Mouse (Mus musculus): ENCODE data around the gene 1700025G04Rik.
"Not testable (repeated sequence)": the region's sequence is repeated elsewhere in the genome, so short reads cannot be mapped to it uniquely, and the experiment has no call there.

The 1700025G04Rik gene

DNA sequence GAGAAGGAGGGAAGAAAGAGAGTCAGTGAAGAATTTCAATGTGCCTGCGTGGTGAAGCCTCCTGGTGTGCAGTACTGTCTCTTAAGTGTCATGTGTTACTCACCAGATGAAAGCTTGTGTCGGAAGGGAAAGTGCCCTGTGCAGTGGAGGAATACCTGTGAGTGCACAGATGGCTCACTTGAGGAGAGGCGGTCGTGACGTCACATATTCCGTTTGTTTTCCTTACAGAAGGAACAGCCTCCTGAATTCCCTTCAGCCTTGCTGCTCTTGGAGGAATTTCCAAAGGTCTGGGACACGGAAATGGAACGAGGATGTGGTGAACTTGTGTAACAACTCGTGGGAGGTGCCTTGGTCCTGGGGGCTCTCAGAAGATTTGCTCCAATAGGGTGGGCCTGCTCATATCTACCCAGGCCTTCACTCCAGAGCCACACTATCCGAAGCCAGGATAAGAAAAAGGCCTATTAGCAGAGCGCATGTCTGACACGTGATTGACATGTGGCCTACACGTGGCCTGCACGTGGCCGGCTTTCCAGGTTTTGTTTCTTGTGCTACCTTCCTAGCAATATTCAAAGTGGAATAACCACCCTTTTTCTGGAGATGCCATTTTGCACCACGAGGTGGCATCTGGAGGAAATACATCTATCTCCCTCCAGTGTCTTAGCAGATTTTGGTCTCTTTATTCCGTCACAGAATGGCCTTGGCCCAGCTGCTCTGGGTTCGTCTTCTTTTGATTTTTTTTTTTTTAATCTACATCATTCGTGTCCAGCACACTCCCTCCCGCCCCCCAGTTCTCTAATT, 238.7 kb downstream of the 1700025G04Rik start:
- no peak for DNase-seq (ENCODE audit: low spot score)

DNA sequence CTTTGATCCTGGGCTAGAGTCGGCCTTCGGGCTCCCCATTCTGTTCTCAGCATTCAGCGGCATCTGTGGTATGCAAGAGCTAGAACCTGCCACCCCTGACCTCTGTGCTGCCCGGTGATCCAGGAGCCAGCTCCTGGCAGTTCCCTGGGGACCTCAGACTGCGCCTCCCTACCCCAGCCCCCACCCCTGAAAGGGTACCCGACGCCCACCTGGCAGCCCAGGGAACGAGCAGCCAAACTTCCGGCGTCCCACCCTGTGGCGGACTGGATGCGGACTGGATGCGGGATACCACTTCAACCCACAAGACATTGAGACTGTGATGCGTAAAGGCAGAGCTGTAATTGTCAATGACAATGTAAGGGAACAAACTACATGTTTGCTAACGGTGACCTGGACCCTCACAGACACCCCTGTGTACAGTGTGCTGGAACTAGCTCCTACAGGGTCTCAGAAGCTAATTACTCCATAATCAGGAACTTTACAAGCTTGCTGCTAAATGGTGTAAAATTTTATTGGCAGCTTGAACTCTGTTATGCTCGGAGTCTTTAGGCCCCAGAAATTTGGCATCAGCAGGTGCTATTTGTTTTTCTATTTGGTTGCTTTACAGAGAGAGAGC, 239.8 kb downstream of the 1700025G04Rik start:
- no peak for DNase-seq (ENCODE audit: low spot score)

DNA sequence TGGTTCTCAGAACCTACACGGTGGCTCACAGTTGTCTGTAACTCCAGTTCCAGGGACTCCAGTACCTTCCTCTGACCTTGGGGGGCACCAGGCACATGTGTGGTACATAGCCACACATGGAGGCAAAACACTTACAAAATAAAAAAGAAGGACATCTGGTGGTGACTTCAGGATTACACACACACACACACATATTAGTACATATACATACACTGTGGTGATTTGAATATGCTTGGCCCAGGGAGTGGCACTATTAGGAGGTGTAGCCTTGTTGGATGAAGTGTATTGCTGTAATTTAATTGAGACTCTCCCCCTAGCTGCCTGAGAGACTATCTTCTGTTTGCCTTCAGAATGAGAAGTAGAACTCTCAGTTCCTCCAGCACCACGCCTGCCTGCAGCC, 241.6 kb downstream of the 1700025G04Rik start:
- no peak for DNase-seq (ENCODE audit: low spot score)

DNA sequence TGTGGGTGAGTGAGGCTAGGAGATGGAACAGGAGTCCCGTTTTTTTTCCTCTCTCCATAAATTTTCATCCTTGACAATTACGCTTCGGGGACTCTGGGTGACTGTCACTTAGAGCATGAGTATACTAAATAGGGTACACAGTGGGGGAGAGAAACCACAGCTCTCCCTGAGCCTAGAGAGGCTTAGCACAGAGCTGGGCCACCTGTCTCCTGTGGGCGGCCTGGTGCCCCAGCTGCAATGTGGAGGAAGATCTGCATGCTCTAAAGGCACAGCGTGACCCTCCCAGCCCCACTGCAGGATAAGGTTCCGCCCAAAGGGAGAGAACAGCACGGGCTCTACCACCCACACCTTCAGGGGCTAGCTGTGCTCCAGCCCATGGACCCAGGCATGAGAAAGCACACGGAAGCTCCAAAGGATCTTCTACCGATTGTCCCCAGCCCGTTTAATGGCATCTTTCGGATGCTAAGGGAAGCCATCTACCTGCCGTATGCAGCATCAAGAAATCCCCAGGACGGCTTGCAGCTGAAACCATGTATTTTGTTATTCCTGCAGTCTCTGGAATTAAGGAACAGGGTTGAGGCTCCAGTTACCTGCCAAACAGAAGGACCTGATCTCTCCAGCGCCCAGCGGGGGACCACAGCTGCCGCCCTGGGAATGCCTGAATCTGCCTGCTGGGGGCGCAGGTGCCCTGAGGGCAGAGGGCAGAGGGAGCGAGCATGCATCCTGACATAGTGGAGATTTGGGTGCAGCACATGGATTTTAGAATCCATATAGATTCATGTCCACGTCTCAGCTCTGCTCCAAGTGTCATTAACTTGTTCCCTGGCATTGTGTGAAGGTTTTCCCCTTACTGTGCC, 243.8 kb downstream of the 1700025G04Rik start:
- DNase-seq (ENCODE audit: low spot score), result no peak

GRCm38 (mm10) chr1:151845252-151845832, 244.6 kb downstream of the 1700025G04Rik start:
- no peak for DNase-seq (ENCODE audit: low spot score)

GRCm38 (mm10) chr1:151840345-151840744, 249.6 kb downstream of the 1700025G04Rik start:
- not testable (repeated sequence) for DNase-seq (ENCODE audit: low spot score)

- no peak for DNase-seq (ENCODE audit: low spot score)
Observed at GRCm38 (mm10) chr1:151835261-151835660, 254.7 kb downstream of the 1700025G04Rik start.

DNA sequence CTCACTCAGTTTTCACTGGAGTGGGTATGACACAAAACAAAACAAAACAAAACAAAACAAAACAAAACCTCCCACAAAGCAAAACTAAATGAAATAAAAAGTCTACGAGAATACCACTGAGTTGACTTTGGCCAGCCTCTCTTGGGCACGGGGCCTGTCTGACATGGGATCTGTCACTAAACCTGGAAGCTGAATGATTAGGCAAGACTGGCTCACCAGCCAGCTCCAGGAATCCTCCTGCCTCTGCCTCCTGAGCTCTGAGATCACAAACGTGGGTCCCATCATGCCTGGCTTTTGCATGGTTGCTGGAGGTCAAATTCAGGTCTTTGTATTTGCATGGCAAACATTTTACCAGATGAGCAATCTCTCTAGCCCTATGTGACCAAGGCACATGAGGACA, 258.1 kb downstream of the 1700025G04Rik start:
- no peak for DNase-seq (ENCODE audit: low spot score)

GRCm38 (mm10) chr1:151825065-151825464, 264.9 kb downstream of the 1700025G04Rik start:
- no peak for DNase-seq (ENCODE audit: low spot score)

- peak; percentile 23 for DNase-seq (ENCODE audit: low spot score)
Observed at GRCm38 (mm10) chr1:151820457-151820856, 269.5 kb downstream of the 1700025G04Rik start.

DNA sequence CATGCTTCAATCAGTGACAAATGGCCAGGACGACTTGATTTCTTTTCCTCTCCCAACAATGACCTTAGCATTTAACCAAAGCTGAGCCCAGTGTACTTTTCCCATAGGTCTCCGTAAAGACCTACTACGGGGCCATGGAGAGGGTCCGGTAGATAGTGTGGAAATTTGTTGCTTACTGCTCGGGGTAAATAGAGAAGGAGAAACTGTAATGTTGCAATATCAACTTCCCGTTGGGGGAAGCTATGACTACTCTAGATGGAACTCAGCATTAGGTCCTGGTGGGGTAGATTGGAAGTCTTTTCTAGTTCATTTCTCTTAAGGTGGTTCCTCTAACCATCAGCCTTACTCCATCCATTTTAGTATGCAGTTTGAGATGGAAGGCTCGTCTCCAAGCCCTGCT, 270.7 kb downstream of the 1700025G04Rik start:
- DNase-seq (ENCODE audit: low spot score), result no peak

- no peak for DNase-seq (ENCODE audit: low spot score)
Observed at GRCm38 (mm10) chr1:151816051-151816450, 273.9 kb downstream of the 1700025G04Rik start.

DNA sequence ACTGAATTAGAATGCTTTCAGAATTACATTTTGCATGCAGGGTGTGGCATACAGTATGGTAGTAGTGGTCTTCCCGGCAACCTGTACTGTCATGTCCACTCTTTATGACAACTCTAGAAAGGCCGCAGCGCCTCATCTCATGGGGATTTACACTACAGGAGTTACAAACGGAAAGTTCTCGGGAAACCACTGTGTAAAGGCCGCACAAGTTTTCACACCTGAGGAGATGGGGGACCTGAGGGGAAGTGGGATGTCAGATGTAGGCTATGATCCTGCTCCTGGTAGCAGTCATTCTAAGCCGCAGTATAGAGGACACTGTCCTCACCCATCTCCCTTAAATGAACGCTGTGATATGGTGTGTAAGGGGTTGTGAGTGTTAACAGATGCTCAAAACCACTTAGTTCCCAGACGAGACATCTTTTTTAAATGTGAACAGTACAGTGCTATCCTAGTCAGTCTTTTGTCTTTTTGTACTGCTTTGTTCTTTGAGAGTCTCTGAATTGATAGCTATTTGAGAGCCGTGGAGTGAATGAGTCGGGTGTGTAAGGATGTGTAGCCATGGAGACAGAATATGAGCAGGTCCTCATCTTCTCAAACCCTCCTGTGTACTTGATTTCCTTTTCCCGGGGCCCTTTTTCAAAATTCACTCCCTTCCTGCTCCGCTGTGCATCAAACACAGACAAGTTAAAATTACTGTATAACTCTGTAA, 277.8 kb downstream of the 1700025G04Rik start:
- no peak for DNase-seq (ENCODE audit: low spot score)

- no peak for DNase-seq (ENCODE audit: low spot score)
Observed at GRCm38 (mm10) chr1:151811456-151811855, 278.5 kb downstream of the 1700025G04Rik start.

GRCm38 (mm10) chr1:151810628-151811421, 279.1 kb downstream of the 1700025G04Rik start:
- no peak for DNase-seq (ENCODE audit: low spot score)

DNA sequence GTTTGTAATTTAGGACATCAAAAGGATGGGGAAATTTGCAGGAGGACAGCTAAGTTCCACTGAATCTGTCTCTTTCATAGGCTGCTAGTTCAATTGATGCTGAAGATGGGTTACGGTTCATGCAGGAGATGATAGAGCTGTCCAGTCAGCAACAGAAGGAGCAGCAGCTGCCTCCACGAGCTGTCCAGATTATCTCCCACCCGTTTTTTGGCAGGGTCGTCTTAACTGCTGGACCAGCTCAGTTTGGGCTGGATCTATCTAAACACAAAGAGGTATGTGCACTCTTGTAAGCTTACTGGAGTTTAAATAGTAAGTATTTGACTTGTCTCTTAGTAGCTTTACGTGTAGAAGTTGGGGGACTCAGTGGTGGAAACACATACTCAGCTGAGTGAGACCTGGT, 282.6 kb downstream of the 1700025G04Rik start:
- DNase-seq (ENCODE audit: low spot score), result no peak

DNA sequence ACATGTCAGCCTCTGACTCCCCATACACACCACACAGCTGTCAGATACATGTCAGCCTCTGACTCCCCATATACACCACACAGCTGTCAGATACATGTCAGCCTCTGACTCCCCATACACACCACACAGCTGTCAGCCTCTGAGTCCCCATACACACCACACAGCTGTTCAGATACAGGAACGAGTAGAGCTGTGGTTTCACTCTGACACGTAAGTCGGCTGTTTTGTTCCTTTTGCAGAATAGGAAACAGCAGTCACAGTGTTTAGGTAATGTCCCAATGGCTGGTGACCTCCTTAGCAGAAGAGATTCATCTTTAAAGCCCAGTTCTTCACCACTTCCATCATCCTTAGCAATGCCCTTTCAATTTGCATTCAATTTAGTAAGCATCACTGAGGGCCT, 287.1 kb downstream of the 1700025G04Rik start:
- DNase-seq (ENCODE audit: low spot score), result not testable (repeated sequence)

Measured in ovary, adult 18-20 months (tissue).